Mouse (Mus musculus): Measurements from ENCODE around the gene Ryr2.
"Not testable (repeated sequence)": the region's sequence is repeated elsewhere in the genome, so short reads cannot be mapped to it uniquely, and the experiment has no call there.

Gene Ryr2

DNA sequence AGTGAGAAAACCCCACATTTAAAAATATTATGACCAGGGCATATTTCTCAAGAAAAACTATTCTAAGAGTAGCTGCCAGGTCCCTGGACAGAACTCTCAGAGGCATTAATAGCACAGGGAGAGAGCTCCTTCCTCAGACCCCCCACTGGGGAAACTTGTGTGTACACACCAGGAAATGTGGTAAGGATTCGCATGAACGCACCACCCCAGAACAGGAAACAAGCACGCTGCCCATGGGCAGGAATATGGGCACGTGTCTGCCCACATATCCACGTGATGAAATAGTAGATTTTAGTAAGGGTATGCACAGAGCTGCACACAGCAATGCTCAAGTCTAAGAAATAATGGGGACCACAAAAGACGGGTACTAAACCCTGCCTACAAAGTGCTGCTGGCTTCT lies 72.8 kb downstream of the Ryr2 start:
- DNase-seq: no peak

DNA sequence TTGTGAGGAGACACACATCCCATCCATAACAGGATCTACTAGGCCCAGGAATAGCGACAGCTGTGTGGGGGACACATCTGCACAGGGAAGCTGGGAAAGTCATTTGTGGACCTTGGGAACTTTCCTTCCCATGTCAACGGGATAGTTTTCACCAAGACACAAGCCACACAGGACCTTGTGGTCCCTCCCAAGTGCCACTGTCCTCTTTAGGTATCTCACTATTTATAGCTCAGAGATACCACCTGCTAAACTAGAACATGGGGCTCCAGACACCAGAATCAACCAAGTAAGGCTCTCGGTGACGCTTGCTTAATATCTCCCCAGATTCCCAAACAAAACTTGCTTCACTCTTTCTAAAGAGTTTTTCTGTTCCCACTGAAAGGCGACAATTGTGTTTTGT lies 73.5 kb downstream of the Ryr2 start:
- DNase-seq: no peak

- DNase-seq: no peak
Observed at GRCm38 (mm10) chr13:12029841-12030240, 76.9 kb downstream of the Ryr2 start.

DNA sequence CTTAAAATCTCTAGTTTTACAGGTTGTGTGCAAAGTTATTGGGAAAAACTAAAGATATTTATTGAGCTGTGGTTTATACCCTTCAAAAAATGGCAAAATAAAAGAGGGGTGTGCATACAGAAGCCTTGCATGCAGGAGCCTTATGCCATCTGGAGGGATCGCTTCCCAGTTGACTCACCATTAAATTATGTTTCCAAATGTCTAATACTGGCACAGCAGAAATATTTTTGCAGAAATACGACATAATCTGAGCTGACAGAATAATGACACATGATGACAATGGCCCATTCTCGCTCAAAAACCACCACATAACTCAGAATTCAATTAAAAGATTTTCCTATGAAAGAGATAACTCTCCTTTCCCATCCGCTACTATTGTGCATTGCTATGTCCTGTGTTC lies 77.4 kb downstream of the Ryr2 start:
- DNase-seq: no peak

GRCm38 (mm10) chr13:12018046-12018445 lies 88.7 kb downstream of the Ryr2 start:
- DNase-seq: no peak

- no peak for DNase-seq
Observed at GRCm38 (mm10) chr13:12013986-12014385, 92.8 kb downstream of the Ryr2 start.

DNA sequence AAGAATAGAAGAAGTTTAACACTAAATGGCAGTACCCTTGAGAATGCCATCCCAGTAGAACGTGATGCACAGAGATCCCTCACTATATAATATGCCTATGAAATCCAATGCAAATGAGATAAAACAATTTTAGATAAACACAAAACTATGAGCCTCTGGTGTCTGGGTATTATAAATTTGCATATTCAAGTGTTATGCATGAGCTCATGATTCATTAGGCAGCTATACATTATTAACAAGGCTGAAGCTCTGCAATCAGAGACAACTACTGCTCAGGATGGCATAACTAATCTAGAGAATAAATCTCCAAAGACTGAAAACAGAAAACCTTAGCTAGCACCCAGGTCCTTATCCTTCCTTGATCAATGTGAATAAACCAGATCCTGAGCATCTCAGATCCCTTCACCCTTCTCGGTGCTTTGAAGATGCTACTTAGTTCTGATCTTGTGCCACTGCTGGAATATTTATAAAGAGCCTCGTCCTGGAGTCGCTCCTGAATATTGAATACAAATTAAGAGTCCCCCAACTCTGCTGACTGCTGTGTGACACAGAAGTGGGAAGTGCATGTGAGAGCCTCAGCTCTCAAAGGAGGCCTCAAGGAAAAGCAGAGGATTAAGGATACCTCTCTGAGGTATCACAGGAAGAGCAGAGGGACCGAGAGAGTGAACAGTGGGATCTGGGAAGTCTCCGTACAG lies 97.6 kb downstream of the Ryr2 start:
- no peak for DNase-seq

- no peak for DNase-seq
Observed at GRCm38 (mm10) chr13:12007579-12007978, 99.2 kb downstream of the Ryr2 start.

DNA sequence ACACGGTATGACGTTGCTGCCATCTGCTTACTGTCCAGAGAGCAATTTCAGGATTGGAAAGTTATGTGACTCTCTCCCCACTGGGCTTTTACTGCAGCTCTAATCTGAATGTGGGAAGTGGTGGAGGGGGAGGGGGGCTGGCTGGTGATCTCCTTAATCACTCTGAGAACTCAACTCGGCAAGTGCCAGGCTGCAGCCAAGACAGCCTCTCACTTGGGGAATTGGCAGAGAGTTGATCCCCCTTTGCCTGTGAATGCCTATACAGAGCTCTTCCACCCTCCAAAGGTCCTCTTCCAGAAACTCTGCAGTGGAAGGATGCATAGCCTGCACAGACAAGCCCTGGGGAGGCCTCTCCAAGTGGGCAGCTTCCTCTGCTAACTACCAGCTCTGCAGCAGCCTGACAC lies 104.9 kb downstream of the Ryr2 start:
- DNase-seq: no peak

- DNase-seq: no peak
Observed at GRCm38 (mm10) chr13:11999851-12000250, 106.9 kb downstream of the Ryr2 start.

- no peak for DNase-seq
Observed at GRCm38 (mm10) chr13:11997366-11997765, 109.4 kb downstream of the Ryr2 start.

DNA sequence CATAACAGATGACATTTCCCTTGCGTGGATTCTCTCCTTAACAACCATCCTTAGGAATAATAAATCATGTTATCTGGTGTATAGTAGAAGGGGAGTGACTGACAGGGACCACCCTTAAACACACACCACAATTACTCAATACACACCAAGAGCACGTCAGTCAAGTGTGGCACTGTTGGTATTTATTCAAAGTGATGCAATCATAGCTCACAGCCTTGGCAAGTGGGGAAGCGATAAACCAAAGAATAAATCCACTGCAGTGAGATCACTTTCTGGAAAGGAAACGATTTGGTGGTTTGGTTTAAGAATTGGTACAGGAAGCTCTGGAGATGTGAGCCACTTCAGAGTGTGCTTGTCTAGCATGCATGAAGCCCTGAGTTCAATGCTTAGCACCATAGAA lies 119.2 kb downstream of the Ryr2 start:
- no peak for DNase-seq

GRCm38 (mm10) chr13:11985056-11985455 lies 121.7 kb downstream of the Ryr2 start:
- DNase-seq: no peak

GRCm38 (mm10) chr13:11978997-11979396 lies 127.7 kb downstream of the Ryr2 start:
- DNase-seq: no peak

DNA sequence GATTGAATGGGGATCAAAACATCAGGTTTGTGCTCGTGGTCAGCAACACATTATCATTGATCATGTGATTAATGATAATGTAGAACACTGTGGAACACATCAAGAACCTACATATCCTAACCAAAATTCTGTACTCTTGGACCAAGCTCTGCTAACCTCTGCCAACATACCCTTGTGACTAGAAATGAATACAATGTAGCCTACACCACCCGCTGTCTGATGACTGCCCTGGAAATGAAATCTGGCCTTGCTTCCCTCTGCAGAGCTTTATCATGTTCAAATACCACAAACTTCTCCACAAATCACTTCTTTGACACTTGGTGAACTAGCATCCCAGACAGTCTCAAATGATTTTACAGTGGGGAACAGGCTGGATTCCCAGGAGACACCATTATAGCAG lies 128.4 kb downstream of the Ryr2 start:
- DNase-seq: no peak

DNA sequence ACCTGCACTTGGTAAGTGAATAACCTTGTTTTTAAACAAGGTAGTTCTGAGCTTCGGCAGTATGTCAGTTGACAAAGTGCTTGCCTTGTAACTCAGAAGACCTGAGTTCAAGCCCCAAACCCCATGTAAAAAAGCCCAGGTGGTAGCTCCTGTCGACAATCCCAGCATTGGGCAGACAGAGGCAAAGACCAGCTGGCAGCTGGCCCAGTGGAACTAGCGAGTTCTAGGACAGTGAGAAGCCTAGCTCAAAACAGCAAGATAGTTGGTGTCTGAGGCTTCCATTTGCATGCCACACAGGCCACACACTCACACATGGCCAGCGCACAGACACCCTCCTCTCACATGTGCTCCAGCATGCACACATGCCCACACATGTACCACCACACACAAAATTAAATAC lies 129.1 kb downstream of the Ryr2 start:
- DNase-seq: peak; percentile 28

DNA sequence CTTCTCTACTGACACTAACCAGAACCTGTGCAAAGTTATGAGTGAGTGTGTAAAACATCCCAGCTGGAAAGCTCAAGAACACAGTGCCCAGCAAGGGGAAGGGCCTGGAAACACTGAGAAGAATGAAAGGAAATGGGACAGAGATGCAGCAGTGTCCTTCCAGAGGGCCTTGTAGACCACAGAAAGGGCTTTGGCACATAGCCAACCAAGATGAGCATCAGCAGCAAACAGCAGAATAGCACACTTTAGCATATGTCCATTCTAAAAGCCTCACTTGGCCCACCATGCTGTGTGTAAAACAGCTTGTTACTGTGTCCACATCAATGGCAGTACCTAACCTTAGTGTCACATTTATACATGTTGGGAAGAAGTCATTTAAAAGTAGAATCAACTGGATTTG lies 142.4 kb downstream of the Ryr2 start:
- no peak for DNase-seq

DNA sequence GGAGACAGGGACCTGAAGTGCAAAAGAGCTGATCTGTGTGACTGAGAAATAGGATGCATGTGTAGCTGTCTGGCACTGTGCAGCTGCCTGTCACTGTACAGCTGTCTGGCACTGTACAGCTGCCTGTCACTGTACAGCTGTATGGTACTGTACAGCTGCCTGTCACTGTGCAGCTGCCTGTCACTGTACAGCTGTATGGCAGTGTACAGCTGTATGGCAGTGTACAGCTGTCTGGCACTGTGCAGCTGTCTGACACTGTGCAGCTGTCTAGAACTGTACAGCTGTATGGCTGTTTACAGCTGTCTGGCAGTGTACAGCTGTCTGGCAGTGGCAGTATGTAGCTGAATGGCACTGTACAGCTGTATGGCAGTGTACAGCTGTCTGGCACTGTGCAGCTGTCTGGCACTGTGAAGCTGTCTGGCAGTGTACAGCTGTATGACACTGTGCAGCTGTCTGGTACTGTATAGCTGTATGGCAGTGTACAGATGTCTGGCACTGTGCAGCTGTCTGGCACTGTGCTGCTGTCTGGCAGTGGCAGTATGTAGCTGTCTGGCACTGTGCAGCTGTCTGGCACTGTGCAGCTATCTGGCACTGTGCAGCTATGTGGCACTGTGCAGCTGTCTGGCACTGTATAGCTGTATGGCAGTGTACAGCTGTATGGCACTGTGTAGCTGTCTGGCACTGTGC lies 147.1 kb downstream of the Ryr2 start:
- no peak for DNase-seq

DNA sequence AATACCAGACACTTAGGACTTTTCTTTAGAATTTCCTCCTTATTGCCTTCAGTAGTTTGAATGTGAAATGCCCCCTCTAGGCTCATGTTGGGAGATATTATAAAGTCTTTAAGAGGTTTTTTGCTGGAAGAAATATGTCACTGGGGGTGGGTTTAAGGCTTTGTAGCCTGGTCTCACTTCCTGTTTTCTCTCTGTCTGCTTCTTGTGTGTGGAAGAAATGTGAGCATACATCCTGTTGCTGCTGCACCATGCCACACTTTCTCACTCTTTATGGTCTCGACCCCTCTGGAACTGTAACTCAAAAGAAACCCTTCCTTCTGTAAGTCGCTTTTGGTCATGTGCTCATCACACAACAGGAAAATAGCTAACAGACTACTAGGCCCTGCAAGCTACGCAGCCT lies 147.9 kb downstream of the Ryr2 start:
- DNase-seq: no peak

- DNase-seq: no peak
Observed at GRCm38 (mm10) chr13:11958271-11958670, 148.5 kb downstream of the Ryr2 start.

GRCm38 (mm10) chr13:11951951-11952350 lies 154.8 kb downstream of the Ryr2 start:
- DNase-seq: no peak

DNA sequence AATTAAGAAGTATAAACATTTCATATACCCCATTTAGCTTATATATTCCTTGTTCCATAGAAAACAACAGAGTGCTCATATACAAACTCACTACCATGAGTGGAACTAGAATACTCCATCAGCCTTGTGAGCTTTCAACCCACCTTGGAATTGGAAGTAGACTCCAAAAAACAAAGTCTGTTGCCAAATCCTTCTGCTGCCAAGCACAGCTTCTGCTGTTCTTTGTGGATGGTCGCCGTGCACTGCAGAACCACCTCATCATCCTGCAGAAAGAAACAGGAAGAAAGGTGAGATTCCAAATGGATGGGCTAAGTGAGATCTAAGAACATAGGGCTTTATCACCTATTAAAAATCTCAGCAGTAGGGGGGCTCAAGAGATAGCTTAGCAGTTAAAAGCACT lies 161.0 kb downstream of the Ryr2 start:
- DNase-seq: no peak

- DNase-seq: no peak
Observed at GRCm38 (mm10) chr13:11941724-11942123, 165.0 kb downstream of the Ryr2 start.

DNA sequence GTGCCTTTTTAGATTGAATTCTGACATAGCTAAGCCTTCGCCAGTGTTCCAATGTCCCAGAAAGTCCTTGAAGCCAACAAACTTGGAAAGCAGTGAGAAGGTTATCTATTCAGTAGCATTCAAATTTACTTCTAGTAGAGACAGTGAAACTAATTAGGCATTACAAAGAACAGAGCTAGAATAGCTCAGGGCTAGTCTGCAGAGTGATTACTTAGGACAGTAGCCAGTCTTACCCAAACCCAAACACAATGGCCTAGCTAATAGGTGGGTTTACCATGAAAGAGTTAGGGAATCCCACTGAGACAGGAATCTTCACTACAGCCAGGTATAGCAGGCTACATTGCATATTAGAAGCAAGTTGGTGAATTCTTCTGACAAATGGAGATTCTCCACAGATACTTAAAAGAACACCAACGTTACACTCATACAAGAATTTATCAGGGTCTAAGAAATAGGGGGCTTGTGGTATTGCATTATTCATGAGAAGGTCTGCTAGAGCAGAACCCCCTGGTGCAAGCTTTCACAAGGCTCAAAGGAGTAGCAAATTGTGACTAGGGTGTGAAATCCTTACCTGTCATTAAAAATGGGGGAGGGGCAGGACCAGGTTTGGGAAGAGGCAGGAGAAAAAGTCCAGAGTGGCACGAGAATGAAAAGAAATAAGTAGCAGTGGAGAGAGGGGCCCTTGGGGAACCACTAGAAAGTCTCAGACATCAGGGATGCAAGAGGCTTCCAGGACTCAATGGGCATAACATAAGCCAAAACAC lies 172.3 kb downstream of the Ryr2 start:
- not testable (repeated sequence) for DNase-seq

Data from cerebellum, adult 11 months (tissue).